Mouse (Mus musculus): Measurements from ENCODE around the gene Tbc1d22a.

GRCm38 (mm10) chr15:86355857-86356256 lies 141.6 kb downstream of the Tbc1d22a start:
- TF ChIP-seq CTCF (IDR thresholded peaks at IDR 0.05; ENCODE audit: low read depth) (no peak), EP300 (optimal IDR thresholded peaks at IDR 0.05) (no peak)
